Comparison of ENCODE assay signal across 7 mouse cellular contexts in genomic region chr9:57130577-57131433, GRCm38 (mm10). TPM values are rescaled to one million over a fixed set of nuclear protein-coding genes. Genes with fewer than 3 reads are reported as not detected.
DNase-seq lines count a peak whose midpoint lies in the region; ATAC-seq lines count a peak whose summit lies in the region.

Gene Man2c1 (plus strand): TSS chr9:57130690.

- ATAC-seq in embryonic facial prominence, embryonic 11.5 days (replicated peaks; ENCODE audit: insufficient number of reproducible peaks, low FRiP score, low TSS enrichment, low read depth): peak; percentile 90
- ATAC-seq in granulocyte monocyte progenitor cell, adult 5-6 weeks (replicated peaks; ENCODE audit: poor library complexity, severe bottlenecking): peak; percentile 92
- peak; percentile 95 for ATAC-seq in midbrain, embryonic 13.5 days

- WGBS in embryonic facial prominence, embryonic 11.5 days: under 1% methylated on average over 57 of the region's 58 CpGs
- under 1% methylated on average over 58 of the region's 58 CpGs for WGBS in limb, embryonic 10.5 days
- WGBS in midbrain, embryonic 13.5 days: under 1% methylated on average over 57 of the region's 58 CpGs

- peaks cover 5% of the 10 kb centered on the region for H3K36me3 ChIP-seq in embryonic facial prominence, embryonic 11.5 days (replicated peaks; ENCODE audit: control insufficient read depth, insufficient read depth, low read depth, low read length)
- H3K36me3 ChIP-seq in limb, embryonic 10.5 days: peaks cover 56% of the 10 kb centered on the region
- H3K36me3 ChIP-seq in midbrain, embryonic 13.5 days: peaks cover 40% of the 10 kb centered on the region

- H3K4me1 ChIP-seq in embryonic facial prominence, embryonic 11.5 days (ENCODE audit: control insufficient read depth, insufficient read depth, low read length): no peaks in the 10 kb centered on the region
- peaks cover 18% of the 10 kb centered on the region for H3K4me1 ChIP-seq in limb, embryonic 10.5 days
- peaks cover 15% of the 10 kb centered on the region for H3K4me1 ChIP-seq in midbrain, embryonic 13.5 days (replicated peaks)

- DNase-seq in adrenal gland, postnatal 14 days: peak; percentile 96
- DNase-seq in embryonic facial prominence, embryonic 11.5 days (ENCODE audit: low spot score): peak; percentile 96
- DNase-seq in kidney, adult 11 months: peak; percentile 94
- peak; percentile 88 for DNase-seq in limb, embryonic 10.5 days (ENCODE audit: low spot score)
- peak; percentile 89 for DNase-seq in spleen, adult 12 weeks (ENCODE audit: low spot score)

- H3K27me3 ChIP-seq in embryonic facial prominence, embryonic 11.5 days (ENCODE audit: control insufficient read depth, insufficient read depth, low read length): no peaks in the 10 kb centered on the region
- no peaks in the 10 kb centered on the region for H3K27me3 ChIP-seq in limb, embryonic 10.5 days (ENCODE audit: low read depth, poor library complexity, severe bottlenecking)
- no peaks in the 10 kb centered on the region for H3K27me3 ChIP-seq in midbrain, embryonic 13.5 days

- peak within 1 kb of the TSS; percentile 93 for H3K4me2 ChIP-seq in embryonic facial prominence, embryonic 11.5 days (ENCODE audit: low read depth, low read length)
- H3K4me2 ChIP-seq in midbrain, embryonic 13.5 days (replicated peaks): peak within 1 kb of the TSS; percentile 67

- peak within 1 kb of the TSS; percentile 68 for H3K4me3 ChIP-seq in embryonic facial prominence, embryonic 11.5 days (ENCODE audit: low read depth, low read length)
- peak within 1 kb of the TSS; percentile 75 for H3K4me3 ChIP-seq in limb, embryonic 10.5 days
- peak within 1 kb of the TSS; percentile 56 for H3K4me3 ChIP-seq in midbrain, embryonic 13.5 days (replicated peaks)

- H3K9me3 ChIP-seq in embryonic facial prominence, embryonic 11.5 days (replicated peaks; ENCODE audit: control insufficient read depth, low read length): no peaks in the 10 kb centered on the region
- H3K9me3 ChIP-seq in limb, embryonic 10.5 days (replicated peaks): no peaks in the 10 kb centered on the region
- no peaks in the 10 kb centered on the region for H3K9me3 ChIP-seq in midbrain, embryonic 13.5 days

- H3K27ac ChIP-seq in embryonic facial prominence, embryonic 11.5 days (replicated peaks; ENCODE audit: low read depth, low read length): peak within 1 kb of the TSS; percentile 86
- peak within 1 kb of the TSS; percentile 88 for H3K27ac ChIP-seq in limb, embryonic 10.5 days
- peak within 1 kb of the TSS; percentile 92 for H3K27ac ChIP-seq in midbrain, embryonic 13.5 days

- peak within 1 kb of the TSS; percentile 76 for H3K9ac ChIP-seq in embryonic facial prominence, embryonic 11.5 days (replicated peaks; ENCODE audit: low read length)
- H3K9ac ChIP-seq in midbrain, embryonic 13.5 days (replicated peaks): peak within 1 kb of the TSS; percentile 64

RNA-seq across cellular contexts. Expression of gene Man2c1, which starts in this region (rescaled TPM):
- 97.2 and 118 TPM in 2 replicates for total RNA-seq in adrenal gland, postnatal 14 days (2021)
- 14.4 and 15.4 TPM in 2 replicates for polyA plus RNA-seq in embryonic facial prominence, embryonic 11.5 days (2014; fragmentation: Nextera tagmentation; extraction: Ambion mirVana)
- total RNA-seq in granulocyte monocyte progenitor cell, adult 5-6 weeks (2014; fragmentation: Nextera tagmentation): 74.7 and 103 TPM in 2 replicates
- 43.3 and 63.9 TPM in 2 replicates for total RNA-seq in granulocyte monocyte progenitor cell, adult 5-6 weeks (2017)
- polyA plus RNA-seq in limb, embryonic 10.5 days (2016; fragmentation: Nextera tagmentation; extraction: Ambion mirVana): 62.2 and 72.1 TPM in 2 replicates
- 69.3 and 70.0 TPM in 2 replicates for polyA plus RNA-seq in midbrain, embryonic 13.5 days (2015; fragmentation: Nextera tagmentation; extraction: Ambion mirVana)

Comparison
In these comparisons a context has a peak if more than half of its experiments do, and no peak if none do; other contexts are left out.
1. Peak in every context shown above with its lines: DNase-seq, ATAC-seq, H3K4me3 ChIP-seq and H3K27ac ChIP-seq.